Mouse (Mus musculus): Measurements from ENCODE around the gene Wdr91. TPM values are rescaled to one million over a fixed set of nuclear protein-coding genes. Genes with fewer than 3 reads are reported as not detected.

The Wdr91 gene
- total RNA-seq, 1 experiment: 22.6 TPM

DNA sequence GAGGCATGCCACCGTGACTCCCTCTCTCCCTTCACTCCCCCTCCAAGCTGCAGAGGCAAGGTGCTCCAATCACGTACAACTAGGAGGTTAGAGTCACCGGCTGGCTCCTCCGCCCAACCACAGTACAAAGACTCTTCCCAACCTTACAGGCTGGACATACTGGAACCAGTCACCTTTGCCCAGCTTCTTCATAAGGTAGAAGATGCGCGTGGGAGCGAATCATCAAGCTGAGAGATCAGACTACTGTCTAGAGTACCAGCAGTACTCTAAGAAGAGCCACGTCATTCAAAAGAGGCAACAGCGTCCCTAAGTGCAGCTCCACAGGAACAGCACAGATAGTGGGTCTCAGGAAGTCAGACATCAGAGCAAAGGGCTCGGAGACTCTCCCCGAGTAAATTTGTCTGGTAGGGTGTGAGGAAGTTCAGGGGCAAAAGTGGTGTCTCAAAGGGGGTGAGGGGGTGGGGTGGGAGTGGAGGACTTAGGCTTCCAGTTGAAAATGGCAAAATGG is 49.1 kb downstream of the Wdr91 start:
- Histone ChIP-seq H3K4me3 (ENCODE audit: insufficient read depth in 1 of 2, low read depth in 1 of 2, low read length in 2 of 2, poor library complexity in 1 of 2, severe bottlenecking in 1 of 2) (no peak overlapping the region), H3K36me3 (ENCODE audit: control insufficient read depth, insufficient read depth, low read length, poor library complexity, severe bottlenecking) (no peaks in the 10 kb centered on the region), H3K27ac (ENCODE audit: insufficient read depth, low read depth, low read length, poor library complexity, severe bottlenecking) (no peak overlapping the region), H3K9me3 (ENCODE audit: control insufficient read depth, insufficient read depth, low read depth, low read length) (no peaks in the 10 kb centered on the region), H3K9ac (ENCODE audit: insufficient read depth, low read depth, low read length, poor library complexity, severe bottlenecking) (no peak overlapping the region), H3K4me1 (ENCODE audit: control insufficient read depth in 2 of 2, insufficient read depth in 2 of 2, low read length in 2 of 2, poor library complexity in 1 of 2) (peaks cover 2 to 11% of the 10 kb centered on the region in 2 experiments; a peak in 3 of 4 replicates)
- no peak for TF ChIP-seq ZC3H11A (IDR thresholded peaks at IDR 0.05; ENCODE audit: borderline replicate concordance, low read depth, low read length)
- TF ChIP-seq CHD2 (IDR thresholded peaks at IDR 0.05; ENCODE audit: low read depth, low read length): no peak
- TF ChIP-seq ZNF384 (IDR thresholded peaks at IDR 0.05; ENCODE audit: low read depth, low read length): no peak
- TF ChIP-seq MAFK (IDR thresholded peaks at IDR 0.05; ENCODE audit: insufficient read depth, low read depth, low read length): no peak
- TF ChIP-seq HCFC1 (IDR thresholded peaks at IDR 0.05; ENCODE audit: borderline replicate concordance, insufficient read depth, low read length): no peak
- no peak for DNase-seq (ENCODE audit: low read depth, low spot score)
- in situ Hi-C loops (cut with MboI; ENCODE audit: low sequenced_read_pairs in 2 of 2, unreplicated experiment in 2 of 2): no loop called here

DNA sequence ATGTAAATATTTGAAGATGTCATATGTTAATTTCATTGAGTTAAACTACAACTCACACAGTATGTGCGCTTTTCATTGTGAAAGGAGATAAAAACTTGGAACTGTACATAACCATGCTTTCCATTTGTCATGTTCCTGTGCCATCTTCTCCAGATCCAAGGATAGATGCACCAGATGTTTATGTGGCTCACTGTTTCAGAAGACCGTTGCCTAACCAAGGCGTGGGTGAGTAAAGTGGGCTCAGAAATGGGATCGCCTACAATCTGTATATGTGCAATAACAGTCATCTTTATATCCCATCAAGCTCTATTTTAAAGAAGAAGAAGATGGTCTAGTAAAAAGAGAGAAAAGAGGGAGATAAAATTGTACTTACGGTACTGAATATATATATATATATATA is 78.3 kb downstream of the Wdr91 start:
- H3K4me1 ChIP-seq (ENCODE audit: control insufficient read depth in 2 of 2, insufficient read depth in 2 of 2, low read length in 2 of 2, poor library complexity in 1 of 2): no peaks in the 10 kb centered on the region
- H3K4me3 ChIP-seq (ENCODE audit: insufficient read depth in 1 of 2, low read depth in 1 of 2, low read length in 2 of 2, poor library complexity in 1 of 2, severe bottlenecking in 1 of 2): no peak overlapping the region
- no peak for DNase-seq (ENCODE audit: low read depth, low spot score)
- no peaks in the 10 kb centered on the region for H3K9me3 ChIP-seq (ENCODE audit: control insufficient read depth, insufficient read depth, low read depth, low read length)
- H3K36me3 ChIP-seq (ENCODE audit: control insufficient read depth, insufficient read depth, low read length, poor library complexity, severe bottlenecking): no peaks in the 10 kb centered on the region
- H3K9ac ChIP-seq (ENCODE audit: insufficient read depth, low read depth, low read length, poor library complexity, severe bottlenecking): no peak overlapping the region
- in situ Hi-C loops (cut with MboI; ENCODE audit: low sequenced_read_pairs in 2 of 2, unreplicated experiment in 2 of 2): no loop called here
- TF ChIP-seq HCFC1 (IDR thresholded peaks at IDR 0.05; ENCODE audit: borderline replicate concordance, insufficient read depth, low read length): no peak
- TF ChIP-seq ZNF384 (IDR thresholded peaks at IDR 0.05; ENCODE audit: low read depth, low read length): no peak
- TF ChIP-seq ZC3H11A (IDR thresholded peaks at IDR 0.05; ENCODE audit: borderline replicate concordance, low read depth, low read length): no peak
- no peak for TF ChIP-seq CHD2 (IDR thresholded peaks at IDR 0.05; ENCODE audit: low read depth, low read length)
- TF ChIP-seq MAFK (IDR thresholded peaks at IDR 0.05; ENCODE audit: insufficient read depth, low read depth, low read length): no peak
- H3K27ac ChIP-seq (ENCODE audit: insufficient read depth, low read depth, low read length, poor library complexity, severe bottlenecking): no peak overlapping the region

Other genes with a start within 250 kb of the Wdr91 start
- 1.3 and 2.6 TPM in 2 replicates for gene Agbl3, start 130.4 kb downstream of the Wdr91 start, total RNA-seq (2012; rRNA removed)
- 0.74 and 1.8 TPM in 2 replicates for gene Tmem140, start 47.7 kb downstream of the Wdr91 start, total RNA-seq (2012; rRNA removed)
- gene Cyren, start 32.8 kb downstream of the Wdr91 start, total RNA-seq (2012; rRNA removed): 2.9 and 4.3 TPM in 2 replicates
- 5.1 and 23.8 TPM in 2 replicates for gene Stra8, start 9.3 kb upstream of the Wdr91 start, total RNA-seq (2012; rRNA removed)
- 2.1 and 3.1 TPM in 2 replicates for gene Slc23a4, start 77.5 kb upstream of the Wdr91 start, total RNA-seq (2012; rRNA removed)
- gene Cnot4, start 222.8 kb upstream of the Wdr91 start, total RNA-seq (2012; rRNA removed): 16.9 and 18.8 TPM in 2 replicates